Mouse (Mus musculus) forebrain, embryonic 16.5 days (tissue): ENCODE data around the gene Dnaaf3. TPM values are rescaled to one million over a fixed set of nuclear protein-coding genes. Genes with fewer than 3 reads are reported as not detected.

Experiments
- ATAC-seq: fragments of 200-750 bp; cut with Nextera tagmentation; 2 replicates; pipeline ENCODE4 v1.8.0; 2017; ENCODE audit warnings: mild to moderate bottlenecking, moderate library complexity
- H3K27ac ChIP-seq: fragments of 300-500 bp; sonication (generic); 2 replicates; pipeline ENCODE4 v1.5.1; 2014; ENCODE audit warnings: low read length, control low read depth
- H3K27me3 ChIP-seq: fragments of 300-500 bp; sonication (generic); replicated peaks from 2 replicates; pipeline ENCODE4 v1.6.1; 2014; ENCODE audit warnings: low read length; ENCODE audit not compliant: control insufficient read depth, insufficient read depth
- H3K36me3 ChIP-seq: fragments of 300-500 bp; sonication (generic); 2 replicates; pipeline ENCODE4 v1.6.1; 2014; ENCODE audit not compliant: control insufficient read depth, insufficient read depth
- H3K4me1 ChIP-seq: fragments of 300-500 bp; sonication (generic); replicated peaks from 2 replicates; pipeline ENCODE4 v1.6.1; 2014; ENCODE audit warnings: low read length; ENCODE audit not compliant: control insufficient read depth, insufficient read depth
- H3K4me2 ChIP-seq: fragments of 300-500 bp; sonication (generic); 2 replicates; pipeline ENCODE4 v1.6.1; 2014; ENCODE audit warnings: mild to moderate bottlenecking, low read length, control low read depth
- H3K4me3 ChIP-seq: fragments of 300-500 bp; sonication (generic); replicated peaks from 2 replicates; pipeline ENCODE4 v1.5.1; 2014; ENCODE audit warnings: mild to moderate bottlenecking, low read length, control low read depth
- H3K9ac ChIP-seq: fragments of 300-500 bp; sonication (generic); replicated peaks from 2 replicates; pipeline ENCODE4 v1.6.1; 2014; ENCODE audit warnings: low read depth, low read length, control low read depth
- H3K9me3 ChIP-seq: fragments of 300-500 bp; sonication (generic); 2 replicates; pipeline ENCODE4 v1.6.1; 2016; ENCODE audit warnings: low read length; ENCODE audit not compliant: control insufficient read depth
- WGBS: fragments of 180-500 bp; shearing (Covaris S2); extraction: QIAGEN DNeasy Blood & Tissue Kit; methylation state at CpG from one replicate; pipeline ENCODE4 v1.1.7; 2014; 5-methylcytosine and 5-hydroxymethylcytosine counted together
- polyA plus RNA-seq: library from polyadenylated mRNA; unstranded; fragments of >200 nt; fragmentation: Nextera tagmentation; extraction: Ambion mirVana; gene quantifications from 2 replicates; pipeline ENCODE4 v1.2.1, GENCODE M21; 2015

Gene Dnaaf3
- polyA plus RNA-seq, 1 experiment from 2014 or later: 1.4 TPM

DNA sequence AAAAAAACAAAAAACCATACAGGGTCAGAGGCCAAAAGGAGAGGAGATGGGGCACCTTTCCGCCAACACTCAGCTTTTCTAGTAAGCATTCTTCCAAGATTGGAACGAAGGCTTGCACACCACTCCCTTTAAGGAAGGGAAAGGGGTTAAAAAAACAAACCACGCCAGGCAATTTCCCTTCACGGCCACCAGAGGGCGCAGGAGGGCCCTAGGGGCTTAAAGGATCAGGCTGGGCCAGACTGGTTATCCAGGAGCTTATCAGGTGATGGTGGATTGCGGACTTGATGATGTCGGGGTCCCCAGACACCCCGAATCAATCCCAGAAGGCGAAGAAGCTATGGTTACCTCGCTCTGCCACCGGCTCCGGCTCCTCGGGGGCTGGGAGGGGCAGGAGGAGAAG lies 19.0 kb downstream of the Dnaaf3 start:
- Histone ChIP-seq H3K4me2 (no peak overlapping the region), H3K36me3 (no peaks in the 10 kb centered on the region), H3K27me3 (0 out of 2 replicates have a peak, but pooled peaks cover 2% of the 10 kb centered on the region), H3K4me1 (no peaks in the 10 kb centered on the region), H3K9me3 (no peaks in the 10 kb centered on the region), H3K27ac (no peak overlapping the region), H3K4me3 (no peak overlapping the region), H3K9ac (no peak overlapping the region)
- 31% methylated on average over 13 of the region's 13 CpGs for WGBS
- no peak for ATAC-seq

DNA sequence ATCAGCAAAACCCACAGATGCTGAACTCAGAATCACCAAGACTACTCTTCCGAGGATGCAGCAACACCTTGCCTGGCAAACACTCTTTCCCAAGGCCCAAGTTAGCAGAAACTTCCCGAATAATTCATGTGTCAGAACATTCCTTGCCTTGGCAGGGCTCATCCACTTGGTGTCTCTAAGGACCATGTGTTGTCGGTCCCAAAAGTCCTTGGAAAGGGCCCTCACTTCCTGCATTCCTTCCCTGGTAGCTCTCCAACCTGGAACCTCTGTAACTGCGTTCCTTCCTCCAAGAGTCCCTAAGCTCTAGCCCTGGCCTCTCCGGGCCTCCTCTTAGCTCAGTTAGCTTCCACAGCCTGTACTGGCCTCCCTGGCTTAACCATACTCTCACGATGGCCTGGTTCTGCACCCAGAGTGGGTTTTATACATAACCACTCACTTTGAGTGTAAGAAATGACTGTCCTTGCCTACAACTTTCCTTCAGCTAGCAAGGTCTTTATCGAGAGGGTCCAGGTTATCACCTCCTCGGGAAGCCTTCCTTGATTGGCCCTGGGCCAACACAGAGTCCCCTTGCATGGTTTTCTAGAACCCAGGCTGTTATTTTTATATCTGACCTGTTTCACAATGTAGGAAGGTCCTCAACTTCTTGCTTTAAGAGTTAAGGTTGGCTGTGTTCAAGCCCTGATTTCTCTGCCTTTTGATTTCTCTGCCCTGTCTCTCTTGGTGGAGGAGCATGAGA lies 20.6 kb downstream of the Dnaaf3 start:
- no peak for ATAC-seq
- H3K27ac ChIP-seq: no peak overlapping the region
- WGBS: 77% methylated on average over 8 of the region's 8 CpGs

DNA sequence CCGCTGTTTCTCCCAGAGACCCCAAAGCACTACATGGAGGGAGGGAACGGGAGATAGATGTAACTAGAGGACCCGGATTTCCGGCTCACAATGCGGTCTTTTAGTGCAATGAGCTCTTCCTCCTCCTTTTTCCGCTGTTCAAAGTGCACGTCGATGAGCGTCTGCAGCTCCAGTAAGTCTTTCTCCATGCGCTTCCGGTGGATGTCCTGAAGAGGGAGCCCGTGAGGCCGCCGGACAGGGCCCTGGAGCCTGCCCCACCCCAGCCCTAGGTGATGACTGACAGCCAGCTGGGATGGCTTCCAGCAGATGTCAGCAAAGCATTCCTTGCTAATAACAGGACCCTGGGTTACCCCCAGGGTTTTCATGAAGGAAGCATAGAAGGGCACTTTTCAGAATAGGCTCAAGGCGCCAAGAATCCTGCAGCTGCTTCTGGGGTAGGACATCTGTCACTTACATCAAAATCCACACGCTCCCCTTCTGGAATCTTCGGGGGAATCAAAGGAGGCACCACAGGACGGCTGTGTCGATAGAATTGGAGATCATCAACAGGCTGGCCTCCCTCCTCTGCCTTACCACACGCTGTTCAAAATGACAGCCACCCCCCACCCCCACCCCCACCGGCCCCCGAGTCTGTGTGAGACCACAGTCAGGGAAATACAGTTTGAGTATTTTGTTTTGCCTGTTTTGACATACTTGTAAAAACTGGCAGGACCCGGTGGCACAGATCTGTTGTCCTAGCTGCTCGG lies 22.2 kb downstream of the Dnaaf3 start:
- 0 out of 2 replicates have a peak, but pooled peaks cover 2% of the 10 kb centered on the region for H3K27me3 ChIP-seq
- no peak overlapping the region for H3K4me3 ChIP-seq
- no peak overlapping the region for H3K27ac ChIP-seq
- H3K9ac ChIP-seq: no peak overlapping the region
- no peak overlapping the region for H3K4me2 ChIP-seq
- H3K4me1 ChIP-seq: no peaks in the 10 kb centered on the region
- ATAC-seq: peak; percentile 63
- WGBS: 8% methylated on average over 24 of the region's 24 CpGs
- no peaks in the 10 kb centered on the region for H3K36me3 ChIP-seq
- no peaks in the 10 kb centered on the region for H3K9me3 ChIP-seq

More for the DNA sequence above, 20.6 kb downstream of the Dnaaf3 start:
- 0 out of 2 replicates have a peak, but pooled peaks cover 2% of the 10 kb centered on the region for H3K27me3 ChIP-seq
- no peak overlapping the region for H3K4me3 ChIP-seq
- no peak overlapping the region for H3K4me2 ChIP-seq
- no peaks in the 10 kb centered on the region for H3K4me1 ChIP-seq
- H3K9me3 ChIP-seq: no peaks in the 10 kb centered on the region
- no peak overlapping the region for H3K9ac ChIP-seq
- no peaks in the 10 kb centered on the region for H3K36me3 ChIP-seq

DNA sequence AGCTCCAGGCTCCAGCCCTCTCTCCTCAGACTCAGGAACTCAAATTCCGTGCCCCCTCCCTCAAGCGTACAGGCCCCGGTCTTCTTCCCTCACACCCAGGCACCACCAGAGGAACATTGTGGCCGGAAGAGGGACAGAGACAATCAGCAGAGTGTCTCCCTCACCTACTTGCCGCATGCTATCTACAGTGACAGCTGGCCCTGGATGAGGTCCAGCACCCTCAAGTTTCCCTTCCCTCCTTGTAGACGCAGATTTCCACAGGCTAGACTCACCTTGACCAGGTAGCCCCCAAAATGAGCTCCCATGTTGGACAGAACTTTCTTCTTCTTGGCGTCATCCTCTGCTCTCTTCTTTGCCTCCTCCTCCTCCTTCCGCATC lies 23.5 kb downstream of the Dnaaf3 start:
- Histone ChIP-seq H3K27ac (no peak overlapping the region), H3K36me3 (no peaks in the 10 kb centered on the region), H3K9ac (no peak overlapping the region), H3K4me1 (no peaks in the 10 kb centered on the region), H3K4me2 (no peak overlapping the region), H3K4me3 (no peak overlapping the region), H3K9me3 (no peaks in the 10 kb centered on the region), H3K27me3 (0 out of 2 replicates have a peak, but pooled peaks cover 2% of the 10 kb centered on the region)
- no peak for ATAC-seq
- 88% methylated on average over 8 of the region's 8 CpGs for WGBS

DNA sequence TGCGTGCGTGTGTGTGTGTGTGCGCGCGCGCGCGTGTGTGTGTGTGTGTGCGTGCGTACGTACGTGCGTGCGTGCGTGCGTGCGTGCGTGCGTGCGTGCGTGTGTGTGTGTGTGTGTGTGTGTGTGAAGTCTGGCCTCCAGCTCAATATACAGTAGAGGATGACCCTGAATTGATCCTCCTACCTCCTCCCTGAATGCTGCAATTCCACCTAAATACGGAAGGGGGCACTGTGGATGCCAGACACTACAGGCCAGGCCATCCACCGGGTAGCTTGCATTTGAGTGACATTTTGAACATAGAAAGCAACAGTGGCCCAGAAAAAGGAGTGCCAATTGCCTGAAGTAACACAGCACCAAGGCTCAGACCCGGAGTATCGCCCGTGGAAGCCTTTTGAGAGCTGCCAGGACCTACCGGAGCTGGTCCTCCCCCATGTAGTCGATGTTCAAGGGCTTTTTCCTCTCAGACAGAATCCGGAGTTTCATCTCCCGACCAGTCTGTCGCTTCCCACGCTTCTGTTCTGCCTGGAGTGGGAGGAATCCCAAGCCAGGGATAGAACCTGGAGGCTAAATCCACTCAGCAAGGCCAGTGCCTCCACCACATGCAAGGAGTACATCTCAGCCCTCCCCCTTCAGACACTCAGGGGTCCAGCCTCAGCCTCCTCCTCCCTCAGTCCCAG lies 24.1 kb downstream of the Dnaaf3 start:
- ATAC-seq: no peak
- H3K4me3 ChIP-seq: no peak overlapping the region
- no peak overlapping the region for H3K4me2 ChIP-seq
- no peaks in the 10 kb centered on the region for H3K4me1 ChIP-seq
- 83% methylated on average over 23 of the region's 32 CpGs for WGBS
- H3K27ac ChIP-seq: no peak overlapping the region
- no peaks in the 10 kb centered on the region for H3K36me3 ChIP-seq
- H3K27me3 ChIP-seq: 0 out of 2 replicates have a peak, but pooled peaks cover 2% of the 10 kb centered on the region
- no peaks in the 10 kb centered on the region for H3K9me3 ChIP-seq
- no peak overlapping the region for H3K9ac ChIP-seq

DNA sequence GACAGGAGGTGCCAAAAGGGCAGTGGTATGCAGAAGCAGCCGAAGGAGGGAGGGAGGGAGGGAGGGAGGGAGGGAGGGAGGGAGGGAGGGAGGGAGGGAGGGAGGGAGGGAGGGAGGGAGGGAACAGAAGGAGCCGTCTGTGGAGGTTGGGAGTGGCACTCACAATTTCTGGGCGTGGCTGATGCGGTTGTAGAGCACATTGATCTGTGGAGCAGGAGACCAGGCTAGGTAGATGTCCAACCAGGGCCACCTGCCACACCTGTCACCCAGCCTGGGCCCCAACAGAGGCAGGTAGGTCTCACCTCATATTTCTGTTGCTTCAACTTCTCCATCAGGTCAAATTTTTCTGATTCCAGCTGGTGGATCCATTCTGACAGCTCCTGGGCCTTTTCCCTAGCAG lies 25.0 kb downstream of the Dnaaf3 start:
- no peak overlapping the region for H3K9ac ChIP-seq
- ATAC-seq: no peak
- H3K4me1 ChIP-seq: no peaks in the 10 kb centered on the region
- H3K27me3 ChIP-seq: 0 out of 2 replicates have a peak, but pooled peaks cover 2% of the 10 kb centered on the region
- 76% methylated on average over 3 of the region's 4 CpGs for WGBS
- H3K4me3 ChIP-seq: no peak overlapping the region
- H3K27ac ChIP-seq: no peak overlapping the region
- H3K9me3 ChIP-seq: no peaks in the 10 kb centered on the region
- no peaks in the 10 kb centered on the region for H3K36me3 ChIP-seq
- no peak overlapping the region for H3K4me2 ChIP-seq

DNA sequence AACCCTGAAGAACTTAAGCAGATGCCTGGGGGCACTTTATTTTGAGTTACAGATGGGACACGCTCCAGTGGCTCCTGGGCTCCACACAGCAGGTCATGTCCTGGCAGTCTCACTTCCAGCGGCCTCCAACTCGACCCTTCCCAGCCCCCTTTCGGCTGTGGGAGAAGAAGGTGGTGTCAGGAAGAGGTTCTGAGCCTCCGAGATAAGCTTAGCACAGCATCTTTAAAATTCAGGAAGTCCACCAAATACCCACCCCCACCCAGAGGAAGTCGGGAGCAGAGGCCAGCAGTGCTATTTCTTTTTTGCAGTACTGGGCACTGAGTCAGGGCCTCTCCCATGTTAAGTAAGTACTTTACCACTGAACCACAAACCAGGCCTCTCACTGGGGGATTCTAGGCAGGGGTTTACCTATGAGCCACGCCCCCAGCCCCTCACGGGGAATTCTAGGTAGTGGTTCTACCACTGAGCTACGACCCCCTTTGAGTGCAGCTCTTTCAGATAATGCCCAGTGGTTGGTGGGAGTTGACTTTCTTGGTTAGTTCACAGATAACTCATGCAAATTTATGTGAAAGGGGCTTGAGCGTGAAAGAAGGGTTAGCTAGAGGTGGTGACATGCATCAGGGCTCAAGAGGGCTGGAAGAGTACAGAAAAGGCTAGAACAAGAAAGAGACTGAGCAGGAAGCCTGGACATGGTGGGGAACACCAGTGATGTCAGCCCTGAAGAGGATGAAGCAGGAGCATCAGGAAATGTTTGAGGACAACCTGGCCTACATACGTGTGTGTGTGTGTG lies 27.4 kb downstream of the Dnaaf3 start:
- Histone ChIP-seq H3K27ac (no peak overlapping the region), H3K36me3 (no peaks in the 10 kb centered on the region), H3K27me3 (0 out of 2 replicates have a peak, but pooled peaks cover 2% of the 10 kb centered on the region), H3K4me3 (no peak overlapping the region), H3K9me3 (no peaks in the 10 kb centered on the region), H3K9ac (no peak overlapping the region), H3K4me1 (peaks cover 9% of the 10 kb centered on the region), H3K4me2 (no peak overlapping the region)
- no peak for ATAC-seq
- WGBS: 70% methylated on average over 11 of the region's 11 CpGs

DNA sequence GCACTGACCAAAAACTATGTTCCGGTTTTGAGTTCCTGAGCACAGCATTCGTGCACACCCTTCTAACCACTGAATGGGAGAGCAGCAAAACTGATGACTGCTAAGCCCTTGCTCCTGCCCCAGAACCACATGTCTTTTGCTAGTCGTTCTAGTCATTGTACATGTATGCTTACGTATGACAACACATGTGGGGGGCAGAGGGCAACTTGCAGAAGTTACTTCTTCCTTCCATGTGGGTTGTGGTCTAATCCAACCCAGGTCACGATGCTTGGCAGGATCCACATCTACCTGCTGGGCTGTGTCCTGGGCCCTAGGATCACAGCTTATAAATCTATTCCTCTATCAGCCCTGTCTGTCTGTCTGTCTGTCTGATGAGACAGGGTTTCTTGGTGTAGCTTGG lies 28.4 kb downstream of the Dnaaf3 start:
- Histone ChIP-seq H3K4me1 (peaks cover 19% of the 10 kb centered on the region), H3K27ac (no peak overlapping the region), H3K27me3 (no peaks in the 10 kb centered on the region), H3K9me3 (no peaks in the 10 kb centered on the region), H3K9ac (no peak overlapping the region), H3K4me3 (no peak overlapping the region), H3K4me2 (no peak overlapping the region), H3K36me3 (no peaks in the 10 kb centered on the region)
- ATAC-seq: no peak
- 82% methylated on average over 5 of the region's 5 CpGs for WGBS
